Mouse (Mus musculus) midbrain, embryonic 14.5 days (tissue): ENCODE measurements around the gene Cux2. TPM values are rescaled to one million over a fixed set of nuclear protein-coding genes. Genes with fewer than 3 reads are reported as not detected.

ENCODE experiments used
- ATAC-seq: fragments of 200-750 bp; cut with Nextera tagmentation; 2 replicates; pipeline ENCODE4 v1.8.0; 2017; ENCODE audit warnings: moderate number of reproducible peaks, moderate library complexity; ENCODE audit not compliant: low FRiP score, low TSS enrichment
- DNase-seq: peaks from one replicate; pipeline ENCODE4 v3.0.0-alpha.2; 2015
- H3K27ac ChIP-seq: fragments of 300-500 bp; sonication (generic); replicated peaks from 2 replicates; pipeline ENCODE4 v1.5.1; 2014; ENCODE audit warnings: mild to moderate bottlenecking, low read depth, low read length, moderate library complexity
- H3K27me3 ChIP-seq: fragments of 300-500 bp; sonication (generic); 2 replicates; pipeline ENCODE4 v1.6.1; 2014; ENCODE audit warnings: low read length, control low read depth, mixed read lengths; ENCODE audit not compliant: control insufficient read depth, insufficient read depth
- H3K36me3 ChIP-seq: fragments of 300-500 bp; sonication (generic); 2 replicates; pipeline ENCODE4 v1.6.1; 2014; ENCODE audit warnings: low read length, control low read depth; ENCODE audit not compliant: control insufficient read depth, insufficient read depth
- H3K4me1 ChIP-seq: fragments of 300-500 bp; sonication (generic); 2 replicates; pipeline ENCODE4 v1.6.1; 2014; ENCODE audit warnings: mild to moderate bottlenecking, antibody characterized with exemption, low read length, control low read depth; ENCODE audit not compliant: control insufficient read depth, insufficient read depth
- H3K4me2 ChIP-seq: fragments of 300-500 bp; sonication (generic); 2 replicates; pipeline ENCODE4 v1.6.1; 2014; ENCODE audit warnings: mild to moderate bottlenecking, low read length, moderate library complexity
- H3K4me3 ChIP-seq: fragments of 300-500 bp; sonication (generic); replicated peaks from 2 replicates; pipeline ENCODE4 v1.5.1; 2014; ENCODE audit warnings: low read depth, low read length
- H3K9ac ChIP-seq: fragments of 300-500 bp; sonication (generic); replicated peaks from 2 replicates; pipeline ENCODE4 v1.6.1; 2014; ENCODE audit warnings: mild to moderate bottlenecking, low read length, moderate library complexity
- H3K9me3 ChIP-seq: fragments of 300-500 bp; sonication (generic); 2 replicates; pipeline ENCODE4 v1.6.1; 2016; ENCODE audit warnings: low read length, control low read depth, mixed read lengths; ENCODE audit not compliant: control insufficient read depth
- WGBS: fragments of 180-500 bp; shearing (Covaris S2); extraction: QIAGEN DNeasy Blood & Tissue Kit; methylation state at CpG from one replicate; pipeline ENCODE4 v1.1.7; 2014; 5-methylcytosine and 5-hydroxymethylcytosine counted together
- polyA plus RNA-seq: library from polyadenylated mRNA; unstranded; fragments of >200 nt; fragmentation: Nextera tagmentation; extraction: Ambion mirVana; gene quantifications from 2 replicates; pipeline ENCODE4 v1.2.1, GENCODE M21; 2014

The Cux2 gene
- 25.5 and 28.8 TPM in 2 replicates for polyA plus RNA-seq

- DNase-seq, result peak; percentile 95
- ATAC-seq, result peak; percentile 76
- peak within 1 kb of the TSS; percentile 97 for H3K27ac ChIP-seq
- no peaks in the 10 kb centered on the region for H3K36me3 ChIP-seq
- peak within 1 kb of the TSS; percentile 86 for H3K9ac ChIP-seq
- no peaks in the 10 kb centered on the region for H3K9me3 ChIP-seq
- under 1% methylated on average over 90 of the region's 90 CpGs for WGBS
- peaks cover 43% of the 10 kb centered on the region for H3K4me1 ChIP-seq
- H3K4me2 ChIP-seq, result peak within 1 kb of the TSS; percentile 86
- H3K27me3 ChIP-seq, result no peaks in the 10 kb centered on the region
- H3K4me3 ChIP-seq, result peak within 1 kb of the TSS; percentile 78
Observed at GRCm38 (mm10) chr5:122050017-122050831, at the start of gene Cux2. Gene Cux2, minus strand, starts transcription at chr5:122050102.

GRCm38 (mm10) chr5:122094439-122094838, 44.5 kb upstream of the Cux2 start:
- ATAC-seq, result no peak
- no peaks in the 10 kb centered on the region for H3K27me3 ChIP-seq
- H3K4me3 ChIP-seq, result no peak overlapping the region

GRCm38 (mm10) chr5:122093734-122094133, 43.8 kb upstream of the Cux2 start:
- 88% methylated on average over 14 of the region's 14 CpGs for WGBS
- Histone ChIP-seq H3K36me3 (no peaks in the 10 kb centered on the region), H3K9ac (no peak overlapping the region), H3K4me3 (no peak overlapping the region), H3K27ac (no peak overlapping the region), H3K4me1 (no peaks in the 10 kb centered on the region), H3K9me3 (peaks cover 2% of the 10 kb centered on the region; the same call in 1 of the 2 replicates), H3K4me2 (no peak overlapping the region), H3K27me3 (no peaks in the 10 kb centered on the region)
- DNase-seq, result no peak
- ATAC-seq, result no peak

More at GRCm38 (mm10) chr5:122094439-122094838, 44.5 kb upstream of the Cux2 start:
- H3K9ac ChIP-seq, result no peak overlapping the region
- peaks cover 2% of the 10 kb centered on the region; the same call in 1 of the 2 replicates for H3K9me3 ChIP-seq
- WGBS, result 93% methylated on average over 10 of the region's 10 CpGs
- H3K4me1 ChIP-seq, result no peaks in the 10 kb centered on the region
- no peak overlapping the region for H3K27ac ChIP-seq
- no peak overlapping the region for H3K4me2 ChIP-seq
- H3K36me3 ChIP-seq, result no peaks in the 10 kb centered on the region
- no peak for DNase-seq

- H3K4me2 ChIP-seq, result no peak overlapping the region
- WGBS, result 70% methylated on average over 11 of the region's 11 CpGs
- no peaks in the 10 kb centered on the region for H3K4me1 ChIP-seq
- DNase-seq (no peak), ATAC-seq (no peak)
- no peak overlapping the region for H3K4me3 ChIP-seq
- no peak overlapping the region for H3K27ac ChIP-seq
- H3K36me3 ChIP-seq, result no peaks in the 10 kb centered on the region
- H3K9ac ChIP-seq, result no peak overlapping the region
- H3K9me3 ChIP-seq, result peaks cover 2% of the 10 kb centered on the region; the same call in 1 of the 2 replicates
- no peaks in the 10 kb centered on the region for H3K27me3 ChIP-seq
Observed at GRCm38 (mm10) chr5:122092794-122093193, 42.9 kb upstream of the Cux2 start.

- WGBS, result 11% methylated on average over 15 of the region's 15 CpGs
- Histone ChIP-seq H3K27ac (no peak overlapping the region), H3K9ac (no peak overlapping the region), H3K4me2 (no peak overlapping the region), H3K4me3 (no peak overlapping the region), H3K4me1 (no peaks in the 10 kb centered on the region), H3K27me3 (no peaks in the 10 kb centered on the region), H3K9me3 (peaks cover 2% of the 10 kb centered on the region; the same call in 1 of the 2 replicates), H3K36me3 (no peaks in the 10 kb centered on the region)
- DNase-seq, result peak; percentile 81
- no peak for ATAC-seq
Observed at GRCm38 (mm10) chr5:122091070-122091469, 41.2 kb upstream of the Cux2 start.

GRCm38 (mm10) chr5:122089664-122090063, 39.8 kb upstream of the Cux2 start:
- no peak overlapping the region for H3K27ac ChIP-seq
- WGBS, result 83% methylated on average over 8 of the region's 8 CpGs
- H3K9ac ChIP-seq, result no peak overlapping the region
- no peak for DNase-seq
- H3K36me3 ChIP-seq, result no peaks in the 10 kb centered on the region
- no peak overlapping the region for H3K4me3 ChIP-seq
- H3K27me3 ChIP-seq, result no peaks in the 10 kb centered on the region
- no peaks in the 10 kb centered on the region for H3K4me1 ChIP-seq
- H3K4me2 ChIP-seq, result no peak overlapping the region
- H3K9me3 ChIP-seq, result peaks cover 2% of the 10 kb centered on the region; the same call in 1 of the 2 replicates
- ATAC-seq, result no peak

- ATAC-seq (peak; percentile 53), DNase-seq (peak; percentile 93)
- Histone ChIP-seq H3K4me1 (no peaks in the 10 kb centered on the region), H3K27ac (no peak overlapping the region), H3K9me3 (peaks cover 2% of the 10 kb centered on the region; the same call in 1 of the 2 replicates), H3K36me3 (no peaks in the 10 kb centered on the region), H3K4me3 (no peak overlapping the region), H3K27me3 (no peaks in the 10 kb centered on the region), H3K4me2 (no peak overlapping the region), H3K9ac (no peak overlapping the region)
- WGBS, result 4% methylated on average over 5 of the region's 5 CpGs
Observed at GRCm38 (mm10) chr5:122088917-122089316, 39.0 kb upstream of the Cux2 start.

GRCm38 (mm10) chr5:122086121-122086520, 36.2 kb upstream of the Cux2 start:
- Histone ChIP-seq H3K27ac (no peak overlapping the region), H3K36me3 (no peaks in the 10 kb centered on the region), H3K27me3 (no peaks in the 10 kb centered on the region), H3K9ac (no peak overlapping the region), H3K9me3 (no peaks in the 10 kb centered on the region), H3K4me2 (no peak overlapping the region), H3K4me3 (no peak overlapping the region), H3K4me1 (no peaks in the 10 kb centered on the region)
- no peak for DNase-seq
- WGBS, result 73% methylated on average over 3 of the region's 3 CpGs
- no peak for ATAC-seq

- Histone ChIP-seq H3K27me3 (no peaks in the 10 kb centered on the region), H3K9ac (no peak overlapping the region), H3K9me3 (no peaks in the 10 kb centered on the region), H3K4me2 (no peak overlapping the region), H3K27ac (no peak overlapping the region), H3K4me1 (no peaks in the 10 kb centered on the region), H3K4me3 (no peak overlapping the region), H3K36me3 (no peaks in the 10 kb centered on the region)
- 75% methylated on average over 7 of the region's 7 CpGs for WGBS
- ATAC-seq (no peak), DNase-seq (no peak)
Observed at GRCm38 (mm10) chr5:122085291-122085690, 35.4 kb upstream of the Cux2 start.
